Mouse (Mus musculus): ENCODE data around the gene Tas2r137. TPM values are rescaled to one million over a fixed set of nuclear protein-coding genes. Genes with fewer than 3 reads are reported as not detected.

The Tas2r137 gene
- polyA plus RNA-seq, 1 experiment from 2014 or later = 0.25 TPM

- Histone ChIP-seq H3K9me3 (ENCODE audit: control insufficient read depth, low read length) (no peaks in the 10 kb centered on the region), H3K36me3 (ENCODE audit: control insufficient read depth, insufficient read depth, low read length) (peaks cover 32% of the 10 kb centered on the region), H3K4me2 (ENCODE audit: low read depth, low read length) (no peak overlapping the region), H3K4me1 (ENCODE audit: control insufficient read depth, insufficient read depth, low read length) (peaks cover 8% of the 10 kb centered on the region; the same call in 1 of the 2 replicates), H3K27ac (ENCODE audit: low read depth, low read length) (no peak overlapping the region), H3K27me3 (ENCODE audit: control insufficient read depth, insufficient read depth, low read length) (no peaks in the 10 kb centered on the region), H3K9ac (replicated peaks; ENCODE audit: low read depth, low read length) (no peak overlapping the region), H3K4me3 (ENCODE audit: low read depth, low read length) (no peak overlapping the region)
- ATAC-seq (ENCODE audit: low read depth) = no peak
- 94% methylated on average over 4 of the region's 4 CpGs for WGBS
These were observed 14.9 kb upstream of the Tas2r137 start for GRCm38 (mm10) chr6:40476132-40476531.

GRCm38 (mm10) chr6:40479705-40480104 lies 11.3 kb upstream of the Tas2r137 start:
- Histone ChIP-seq H3K27ac (ENCODE audit: low read depth, low read length) (no peak overlapping the region), H3K4me3 (ENCODE audit: low read depth, low read length) (no peak overlapping the region), H3K4me1 (ENCODE audit: control insufficient read depth, insufficient read depth, low read length) (no peaks in the 10 kb centered on the region), H3K27me3 (ENCODE audit: control insufficient read depth, insufficient read depth, low read length) (no peaks in the 10 kb centered on the region), H3K36me3 (ENCODE audit: control insufficient read depth, insufficient read depth, low read length) (peaks cover 49% of the 10 kb centered on the region), H3K4me2 (ENCODE audit: low read depth, low read length) (no peak overlapping the region), H3K9ac (replicated peaks; ENCODE audit: low read depth, low read length) (no peak overlapping the region), H3K9me3 (ENCODE audit: control insufficient read depth, low read length) (no peaks in the 10 kb centered on the region)
- 89% methylated on average over 1 of the region's 1 CpGs for WGBS
- no peak for ATAC-seq (ENCODE audit: low read depth)

- no peak overlapping the region for H3K4me3 ChIP-seq (ENCODE audit: low read depth, low read length)
- ATAC-seq (ENCODE audit: low read depth) = no peak
- WGBS = 89% methylated on average over 5 of the region's 5 CpGs
- no peaks in the 10 kb centered on the region for H3K4me1 ChIP-seq (ENCODE audit: control insufficient read depth, insufficient read depth, low read length)
- no peak overlapping the region for H3K4me2 ChIP-seq (ENCODE audit: low read depth, low read length)
- H3K27me3 ChIP-seq (ENCODE audit: control insufficient read depth, insufficient read depth, low read length) = no peaks in the 10 kb centered on the region
- peaks cover 31% of the 10 kb centered on the region for H3K36me3 ChIP-seq (ENCODE audit: control insufficient read depth, insufficient read depth, low read length)
- H3K9ac ChIP-seq (replicated peaks; ENCODE audit: low read depth, low read length) = no peak overlapping the region
- no peaks in the 10 kb centered on the region for H3K9me3 ChIP-seq (ENCODE audit: control insufficient read depth, low read length)
- H3K27ac ChIP-seq (ENCODE audit: low read depth, low read length) = no peak overlapping the region
These were observed 8.7 kb upstream of the Tas2r137 start for GRCm38 (mm10) chr6:40482318-40482717.

- no peaks in the 10 kb centered on the region for H3K36me3 ChIP-seq (ENCODE audit: control insufficient read depth, insufficient read depth, low read length)
- no peaks in the 10 kb centered on the region for H3K4me1 ChIP-seq (ENCODE audit: control insufficient read depth, insufficient read depth, low read length)
- WGBS = 90% methylated on average over 3 of the region's 3 CpGs
- no peak within 1 kb of the TSS for H3K4me3 ChIP-seq (ENCODE audit: low read depth, low read length)
- H3K4me2 ChIP-seq (ENCODE audit: low read depth, low read length) = no peak within 1 kb of the TSS
- ATAC-seq (ENCODE audit: low read depth) = no peak
- H3K9ac ChIP-seq (replicated peaks; ENCODE audit: low read depth, low read length) = no peak within 1 kb of the TSS
- H3K9me3 ChIP-seq (ENCODE audit: control insufficient read depth, low read length) = no peaks in the 10 kb centered on the region
- H3K27ac ChIP-seq (ENCODE audit: low read depth, low read length) = no peak within 1 kb of the TSS
- no peaks in the 10 kb centered on the region for H3K27me3 ChIP-seq (ENCODE audit: control insufficient read depth, insufficient read depth, low read length)
These were observed 2.2 kb downstream of the Tas2r137 start, which contains the start of gene Tas2r108 for GRCm38 (mm10) chr6:40493229-40493628. Tas2r108 (plus strand) TSS chr6:40493529.

GRCm38 (mm10) chr6:40519408-40519807 lies 28.4 kb downstream of the Tas2r137 start, which contains the start of gene Prss37:
Prss37 (minus strand) TSS chr6:40519508.
- H3K27ac ChIP-seq (ENCODE audit: low read depth, low read length) = no peak within 1 kb of the TSS
- ATAC-seq (ENCODE audit: low read depth) = no peak
- 59% methylated on average over 1 of the region's 1 CpGs for WGBS

More at GRCm38 (mm10) chr6:40519408-40519807, 28.4 kb downstream of the Tas2r137 start, which contains the start of gene Prss37:
- Histone ChIP-seq H3K27me3 (ENCODE audit: control insufficient read depth, insufficient read depth, low read length) (no peaks in the 10 kb centered on the region), H3K36me3 (ENCODE audit: control insufficient read depth, insufficient read depth, low read length) (no peaks in the 10 kb centered on the region), H3K4me2 (ENCODE audit: low read depth, low read length) (no peak within 1 kb of the TSS), H3K9ac (replicated peaks; ENCODE audit: low read depth, low read length) (no peak within 1 kb of the TSS), H3K4me1 (ENCODE audit: control insufficient read depth, insufficient read depth, low read length) (no peaks in the 10 kb centered on the region), H3K4me3 (ENCODE audit: low read depth, low read length) (no peak within 1 kb of the TSS), H3K9me3 (ENCODE audit: control insufficient read depth, low read length) (no peaks in the 10 kb centered on the region)

Other genes with a start within 250 kb of the Tas2r137 start
- gene Agk, start 166.1 kb upstream of the Tas2r137 start, polyA plus RNA-seq (2014; fragmentation: Nextera tagmentation; extraction: Ambion mirVana) = 59.8 and 72.2 TPM in 2 replicates
- gene E330009J07Rik, start 55.1 kb upstream of the Tas2r137 start, polyA plus RNA-seq (2014; fragmentation: Nextera tagmentation; extraction: Ambion mirVana) = 16.3 and 17.0 TPM in 2 replicates
- gene Wee2, start 52.1 kb upstream of the Tas2r137 start, polyA plus RNA-seq (2014; fragmentation: Nextera tagmentation; extraction: Ambion mirVana) = 0.09 and 0.25 TPM in 2 replicates
- 84.0 and 97.3 TPM in 2 replicates for gene Ssbp1, start 19.9 kb upstream of the Tas2r137 start, polyA plus RNA-seq (2014; fragmentation: Nextera tagmentation; extraction: Ambion mirVana)
- 0.27 TPM in 1 of 2 replicates, not detected in the other for gene Tas2r108, start 2.3 kb downstream of the Tas2r137 start, polyA plus RNA-seq (2014; fragmentation: Nextera tagmentation; extraction: Ambion mirVana)
- gene Prss37, start 28.3 kb downstream of the Tas2r137 start, polyA plus RNA-seq (2014; fragmentation: Nextera tagmentation; extraction: Ambion mirVana) = not detected in 2 replicates
- 0.12 and 0.36 TPM in 2 replicates for gene Olfr461, start 63.8 kb downstream of the Tas2r137 start, polyA plus RNA-seq (2014; fragmentation: Nextera tagmentation; extraction: Ambion mirVana)
- gene Olfr460, start 78.3 kb downstream of the Tas2r137 start, polyA plus RNA-seq (2014; fragmentation: Nextera tagmentation; extraction: Ambion mirVana) = 0.08 TPM in 1 of 2 replicates, not detected in the other
- 0.59 and 0.63 TPM in 2 replicates for gene Clec5a, start 94.6 kb downstream of the Tas2r137 start, polyA plus RNA-seq (2014; fragmentation: Nextera tagmentation; extraction: Ambion mirVana)
- not detected in 2 replicates for gene Tas2r138, start 122.1 kb downstream of the Tas2r137 start, polyA plus RNA-seq (2014; fragmentation: Nextera tagmentation; extraction: Ambion mirVana)
- gene Mgam, start 137.6 kb downstream of the Tas2r137 start, polyA plus RNA-seq (2014; fragmentation: Nextera tagmentation; extraction: Ambion mirVana) = 0.14 and 0.17 TPM in 2 replicates